Mouse (Mus musculus) cerebellum, adult 2 months (tissue): ENCODE measurements around the gene Nr6a1. TPM values are rescaled to one million over a fixed set of nuclear protein-coding genes. Genes with fewer than 3 reads are reported as not detected.

Experiments
- DNase-seq, 2 experiments: peaks; one replicate each; pipeline ENCODE4 v3.0.0; 2021
- H3K27ac ChIP-seq: fragments of 200-500 bp; 2 replicates; pipeline ENCODE4 v1.5.1; 2012; ENCODE audit warnings: low read length, control low read depth, inconsistent platforms; ENCODE audit not compliant: insufficient read depth
- H3K27me3 ChIP-seq: fragments of 200-500 bp; 2 replicates; pipeline ENCODE4 v1.6.1; 2012; ENCODE audit warnings: inconsistent platforms, mild to moderate bottlenecking, low read length, moderate library complexity; ENCODE audit not compliant: control insufficient read depth, insufficient read depth
- H3K4me1 ChIP-seq: fragments of 200-500 bp; 2 replicates; pipeline ENCODE4 v1.6.1; 2011; ENCODE audit warnings: low read length; ENCODE audit not compliant: control insufficient read depth, insufficient read depth
- H3K4me3 ChIP-seq: fragments of 200-500 bp; replicated peaks from 2 replicates; pipeline ENCODE3; 2011; ENCODE audit warnings: mild to moderate bottlenecking, low read depth, low read length, control low read depth; ENCODE audit not compliant: insufficient read depth
- CTCF ChIP-seq: fragments of 200-500 bp; IDR thresholded peaks from 2 replicates; pipeline ENCODE4 v1.5.1; 2011; ENCODE audit warnings: low read depth, mild to moderate bottlenecking, control low read depth, low read length, moderate library complexity, borderline replicate concordance; ENCODE audit not compliant: insufficient read depth
- POLR2A ChIP-seq: fragments of 200-500 bp; IDR thresholded peaks from 2 replicates; pipeline ENCODE4 v1.6.1; 2011; ENCODE audit warnings: low read length, control low read depth, borderline replicate concordance; ENCODE audit not compliant: insufficient read depth
- WGBS: fragments of 180-500 bp; shearing (Covaris S2); methylation state at CpG from one replicate; pipeline ENCODE4 v1.1.7; 2018; 5-methylcytosine and 5-hydroxymethylcytosine counted together
- polyA plus RNA-seq: library from polyadenylated mRNA; depleted of rRNA; stranded (reverse); fragments of >200 nt; gene quantifications from 2 replicates; pipeline ENCODE4 v1.2.3, GENCODE M21; 2012

Nr6a1 gene
- polyA plus RNA-seq, 1 experiment, result 5.2 TPM

DNA sequence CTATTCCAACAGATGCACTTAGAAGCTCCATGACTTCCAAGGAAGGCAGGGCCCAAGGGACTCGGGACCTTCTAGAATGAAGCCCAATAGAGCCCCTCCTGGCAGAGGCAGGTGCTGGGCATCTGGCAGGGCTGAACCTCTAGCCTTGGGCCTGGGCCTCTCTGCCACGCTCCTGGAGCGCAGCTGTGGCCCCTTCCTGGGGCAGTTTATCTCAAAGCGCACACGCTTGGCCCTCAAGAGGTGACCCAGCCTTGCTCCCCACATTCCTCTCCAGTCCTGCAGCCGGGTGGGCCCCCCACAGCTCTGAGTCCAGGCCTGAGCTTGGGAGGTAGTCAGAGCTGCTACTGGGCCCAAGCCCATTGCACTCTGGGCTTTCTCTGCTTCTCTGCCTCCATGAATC lies 208.1 kb downstream of the Nr6a1 start:
- Histone ChIP-seq H3K27me3 (no peaks in the 10 kb centered on the region), H3K4me3 (no peak overlapping the region), H3K27ac (no peak overlapping the region), H3K4me1 (peaks cover 4% of the 10 kb centered on the region; the same call in 1 of the 2 replicates)
- DNase-seq, result no peak
- WGBS, result 61% methylated on average over 6 of the region's 6 CpGs
- TF ChIP-seq POLR2A, result no peak
- no peak for TF ChIP-seq CTCF

GRCm38 (mm10) chr2:38718676-38719075 lies 208.8 kb downstream of the Nr6a1 start:
- TF ChIP-seq CTCF (no peak), POLR2A (no peak)
- Histone ChIP-seq H3K27me3 (no peaks in the 10 kb centered on the region), H3K4me1 (peaks cover 3% of the 10 kb centered on the region; the same call in 1 of the 2 replicates), H3K27ac (no peak overlapping the region), H3K4me3 (no peak overlapping the region)
- 61% methylated on average over 8 of the region's 8 CpGs for WGBS
- no peak for DNase-seq

GRCm38 (mm10) chr2:38717436-38717835 lies 210.1 kb downstream of the Nr6a1 start:
- 84% methylated on average over 2 of the region's 2 CpGs for WGBS
- no peak overlapping the region for H3K4me3 ChIP-seq
- H3K4me1 ChIP-seq, result no peaks in the 10 kb centered on the region
- no peak for DNase-seq
- TF ChIP-seq CTCF (no peak), POLR2A (no peak)
- no peaks in the 10 kb centered on the region for H3K27me3 ChIP-seq
- no peak overlapping the region for H3K27ac ChIP-seq

DNA sequence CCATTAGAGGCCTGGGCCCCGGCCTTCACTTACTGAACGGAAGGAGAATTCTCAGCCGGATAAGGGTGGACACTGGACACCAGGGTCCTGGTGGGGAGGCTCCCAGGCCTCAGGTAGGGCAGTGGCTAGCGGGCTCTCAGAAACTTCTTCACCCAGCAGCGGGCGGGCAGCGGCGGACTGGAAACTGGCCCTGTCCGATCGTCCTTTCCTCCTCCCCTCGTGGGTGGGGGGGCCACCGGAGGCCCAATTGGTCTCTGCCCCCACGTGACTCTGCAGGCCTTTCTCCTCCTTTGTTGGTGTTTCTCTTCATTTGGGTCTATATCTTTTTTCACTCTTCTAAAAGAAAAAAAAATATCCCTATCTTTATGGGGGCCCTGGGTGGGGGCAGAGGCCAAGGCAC lies 213.2 kb downstream of the Nr6a1 start, which contains the start of gene Nr5a1:
Nr5a1 (minus strand) TSS at position 219 of the 400 bp plus-strand sequence.
- TF ChIP-seq POLR2A (no peak), CTCF (no peak)
- Histone ChIP-seq H3K27ac (no peak within 1 kb of the TSS), H3K27me3 (peaks cover 18% of the 10 kb centered on the region; the same call in 1 of the 2 replicates), H3K4me1 (peaks cover 5% of the 10 kb centered on the region; the same call in 1 of the 2 replicates), H3K4me3 (no peak within 1 kb of the TSS)
- WGBS, result 90% methylated on average over 13 of the region's 13 CpGs
- DNase-seq, result no peak

DNA sequence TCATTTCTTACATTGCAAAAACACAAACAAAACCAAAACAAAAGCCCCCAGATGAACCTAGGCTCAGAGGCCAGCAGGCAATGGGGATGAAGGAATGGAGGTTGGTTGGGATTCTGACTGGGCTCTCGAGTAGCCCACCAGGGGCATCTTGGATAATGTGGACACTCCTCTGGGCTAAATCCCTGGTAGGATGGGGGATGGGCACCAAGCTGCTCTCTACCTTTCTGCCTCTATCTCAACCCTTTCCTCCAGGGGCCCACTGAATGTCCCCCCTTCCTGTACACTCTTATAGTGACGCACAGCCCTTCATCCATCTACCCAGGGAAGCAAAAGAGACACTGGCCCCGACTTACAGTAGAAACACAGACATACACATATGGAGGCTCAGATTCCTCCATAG lies 213.9 kb downstream of the Nr6a1 start:
- no peak for TF ChIP-seq POLR2A
- TF ChIP-seq CTCF, result no peak
- no peak overlapping the region for H3K27ac ChIP-seq
- 86% methylated on average over 3 of the region's 3 CpGs for WGBS
- no peak overlapping the region for H3K4me3 ChIP-seq
- no peak for DNase-seq
- H3K4me1 ChIP-seq, result peaks cover 5% of the 10 kb centered on the region; the same call in 1 of the 2 replicates
- peaks cover 18% of the 10 kb centered on the region; the same call in 1 of the 2 replicates for H3K27me3 ChIP-seq

DNA sequence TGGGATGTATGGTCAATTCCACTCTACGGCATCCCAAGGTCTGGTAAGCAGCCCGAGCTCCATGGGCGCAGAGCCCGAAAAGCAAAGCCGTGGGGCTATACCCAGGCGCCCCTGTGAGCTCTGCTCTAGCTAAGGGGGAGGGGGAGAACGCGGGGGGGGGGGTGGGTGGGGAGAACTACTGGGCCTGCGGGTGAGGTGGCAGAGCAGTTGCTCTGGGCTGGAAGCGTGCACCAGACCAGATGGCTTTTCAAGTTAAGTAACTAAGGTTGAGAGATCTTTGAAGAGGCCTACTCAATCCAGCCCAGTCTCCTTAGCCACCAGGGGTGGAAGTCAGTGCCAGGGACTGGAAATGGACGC lies 214.7 kb downstream of the Nr6a1 start:
- no peak for TF ChIP-seq POLR2A
- no peak for TF ChIP-seq CTCF
- DNase-seq, result no peak
- no peak overlapping the region for H3K27ac ChIP-seq
- H3K4me3 ChIP-seq, result no peak overlapping the region
- H3K27me3 ChIP-seq, result peaks cover 18% of the 10 kb centered on the region; the same call in 1 of the 2 replicates
- WGBS, result 25% methylated on average over 11 of the region's 11 CpGs
- peaks cover 5% of the 10 kb centered on the region; the same call in 1 of the 2 replicates for H3K4me1 ChIP-seq

- H3K27me3 ChIP-seq, result peaks cover 18% of the 10 kb centered on the region; the same call in 1 of the 2 replicates
- H3K4me1 ChIP-seq, result peaks cover 5% of the 10 kb centered on the region; the same call in 1 of the 2 replicates
- no peak overlapping the region for H3K27ac ChIP-seq
- 8% methylated on average over 54 of the region's 58 CpGs for WGBS
- DNase-seq, result no peak
- H3K4me3 ChIP-seq, result no peak overlapping the region
- TF ChIP-seq CTCF (no peak), POLR2A (no peak)
Measured at GRCm38 (mm10) chr2:38712076-38712768, 215.3 kb downstream of the Nr6a1 start.

- 2% methylated on average over 40 of the region's 40 CpGs for WGBS
- no peak overlapping the region for H3K4me3 ChIP-seq
- DNase-seq, result peak in 1 of 2 experiments; percentile 29
Measured at GRCm38 (mm10) chr2:38711421-38711861, 216.0 kb downstream of the Nr6a1 start.

More at GRCm38 (mm10) chr2:38711421-38711861, 216.0 kb downstream of the Nr6a1 start:
- peaks cover 5% of the 10 kb centered on the region; the same call in 1 of the 2 replicates for H3K4me1 ChIP-seq
- H3K27me3 ChIP-seq, result peaks cover 18% of the 10 kb centered on the region; the same call in 1 of the 2 replicates
- no peak overlapping the region for H3K27ac ChIP-seq
- TF ChIP-seq CTCF (no peak), POLR2A (no peak)
